Mouse (Mus musculus): ENCODE results near the gene Irs2. TPM values are rescaled to one million over a fixed set of nuclear protein-coding genes. Genes with fewer than 3 reads are reported as not detected.

The Irs2 gene
- polyA plus RNA-seq, 1 experiment from 2014 or later, result 6.3 TPM

GRCm38 (mm10) chr8:11007581-11008378, 478 bp downstream of the Irs2 start:
- no peak for ATAC-seq (ENCODE audit: low FRiP score, low read depth)
- WGBS, result under 1% methylated on average over 88 of the region's 88 CpGs
- H3K27ac ChIP-seq (replicated peaks), result peak overlapping the region; percentile 98
- H3K9me3 ChIP-seq, result no peaks in the 10 kb centered on the region
- H3K36me3 ChIP-seq, result no peaks in the 10 kb centered on the region
- peaks cover 59% of the 10 kb centered on the region for H3K4me1 ChIP-seq (replicated peaks)
- peak overlapping the region; percentile 93 for H3K4me2 ChIP-seq
- H3K9ac ChIP-seq, result peak overlapping the region; percentile 71
- H3K27me3 ChIP-seq, result no peaks in the 10 kb centered on the region
- H3K4me3 ChIP-seq, result peak overlapping the region; percentile 65

GRCm38 (mm10) chr8:11007001-11007580, 1.2 kb downstream of the Irs2 start:
- no peaks in the 10 kb centered on the region for H3K9me3 ChIP-seq
- H3K4me1 ChIP-seq (replicated peaks), result peaks cover 66% of the 10 kb centered on the region
- peak overlapping the region; percentile 98 for H3K27ac ChIP-seq (replicated peaks)
- ATAC-seq (ENCODE audit: low FRiP score, low read depth), result peak; percentile 53
- H3K4me2 ChIP-seq, result peak overlapping the region; percentile 93
- 0% methylated on average over 54 of the region's 56 CpGs for WGBS
- no peaks in the 10 kb centered on the region for H3K27me3 ChIP-seq
- H3K36me3 ChIP-seq, result no peaks in the 10 kb centered on the region
- H3K4me3 ChIP-seq, result peak overlapping the region; percentile 65
- H3K9ac ChIP-seq, result peak overlapping the region; percentile 71

GRCm38 (mm10) chr8:11006276-11006630, 2.0 kb downstream of the Irs2 start:
- Histone ChIP-seq H3K36me3 (no peaks in the 10 kb centered on the region), H3K27me3 (no peaks in the 10 kb centered on the region), H3K9ac (peak overlapping the region; percentile 71; the same call in 1 of the 2 replicates), H3K4me3 (peak overlapping the region; percentile 65), H3K9me3 (no peaks in the 10 kb centered on the region), H3K27ac (replicated peaks) (no peak overlapping the region), H3K4me1 (replicated peaks) (peaks cover 73% of the 10 kb centered on the region), H3K4me2 (peak overlapping the region; percentile 93)
- ATAC-seq (ENCODE audit: low FRiP score, low read depth), result no peak
- WGBS, result 79% methylated on average over 9 of the region's 9 CpGs

GRCm38 (mm10) chr8:11005460-11006275, 2.6 kb downstream of the Irs2 start:
- no peak for ATAC-seq (ENCODE audit: low FRiP score, low read depth)
- H3K4me3 ChIP-seq, result peak overlapping the region; percentile 65
- WGBS, result 79% methylated on average over 26 of the region's 26 CpGs
- no peaks in the 10 kb centered on the region for H3K9me3 ChIP-seq
- H3K27me3 ChIP-seq, result no peaks in the 10 kb centered on the region
- peak overlapping the region; percentile 93 for H3K4me2 ChIP-seq
- no peaks in the 10 kb centered on the region for H3K36me3 ChIP-seq
- H3K4me1 ChIP-seq (replicated peaks), result peaks cover 73% of the 10 kb centered on the region
- H3K27ac ChIP-seq (replicated peaks), result no peak overlapping the region
- H3K9ac ChIP-seq, result peak overlapping the region; percentile 71

GRCm38 (mm10) chr8:11004781-11005459, 3.3 kb downstream of the Irs2 start:
- peak overlapping the region; percentile 65 for H3K4me3 ChIP-seq
- H3K9me3 ChIP-seq, result no peaks in the 10 kb centered on the region
- H3K4me2 ChIP-seq, result peak overlapping the region; percentile 93
- H3K9ac ChIP-seq, result peak overlapping the region; percentile 52
- peaks cover 74% of the 10 kb centered on the region for H3K4me1 ChIP-seq (replicated peaks)
- ATAC-seq (ENCODE audit: low FRiP score, low read depth), result no peak
- 59% methylated on average over 22 of the region's 22 CpGs for WGBS
- H3K27me3 ChIP-seq, result no peaks in the 10 kb centered on the region
- no peak overlapping the region for H3K27ac ChIP-seq (replicated peaks)
- no peaks in the 10 kb centered on the region for H3K36me3 ChIP-seq

- Histone ChIP-seq H3K27me3 (no peaks in the 10 kb centered on the region), H3K9me3 (no peaks in the 10 kb centered on the region), H3K36me3 (no peaks in the 10 kb centered on the region), H3K4me1 (replicated peaks) (peaks cover 77% of the 10 kb centered on the region), H3K27ac (replicated peaks) (no peak overlapping the region), H3K9ac (peak overlapping the region; percentile 52), H3K4me2 (peak overlapping the region; percentile 93), H3K4me3 (peak overlapping the region; percentile 65)
- WGBS, result 28% methylated on average over 7 of the region's 7 CpGs
- ATAC-seq (ENCODE audit: low FRiP score, low read depth), result no peak
Observed at GRCm38 (mm10) chr8:11003917-11004470, 4.3 kb downstream of the Irs2 start.

- no peaks in the 10 kb centered on the region for H3K36me3 ChIP-seq
- ATAC-seq (ENCODE audit: low FRiP score, low read depth), result no peak
- peak overlapping the region; percentile 65 for H3K4me3 ChIP-seq
- H3K9me3 ChIP-seq, result no peaks in the 10 kb centered on the region
- peaks cover 79% of the 10 kb centered on the region for H3K4me1 ChIP-seq (replicated peaks)
- no peaks in the 10 kb centered on the region for H3K27me3 ChIP-seq
- H3K27ac ChIP-seq (replicated peaks), result no peak overlapping the region
- WGBS, result 17% methylated on average over 6 of the region's 6 CpGs
- H3K9ac ChIP-seq, result peak overlapping the region; percentile 52
- H3K4me2 ChIP-seq, result peak overlapping the region; percentile 93
Observed at GRCm38 (mm10) chr8:11003253-11003652, 5.0 kb downstream of the Irs2 start.

- Histone ChIP-seq H3K36me3 (no peaks in the 10 kb centered on the region), H3K9ac (peak overlapping the region; percentile 52), H3K4me2 (peak overlapping the region; percentile 93), H3K9me3 (no peaks in the 10 kb centered on the region), H3K4me3 (peak overlapping the region; percentile 65), H3K27ac (replicated peaks) (0 out of 2 replicates have a peak overlapping the region, but pooled peaks have one; percentile 12), H3K27me3 (no peaks in the 10 kb centered on the region), H3K4me1 (replicated peaks) (peaks cover 81% of the 10 kb centered on the region)
- 19% methylated on average over 6 of the region's 6 CpGs for WGBS
- ATAC-seq (ENCODE audit: low FRiP score, low read depth), result no peak
Observed at GRCm38 (mm10) chr8:11002816-11003215, 5.4 kb downstream of the Irs2 start.

- 5% methylated on average over 6 of the region's 6 CpGs for WGBS
- H3K9ac ChIP-seq, result peak overlapping the region; percentile 38
- ATAC-seq (ENCODE audit: low FRiP score, low read depth), result no peak
Observed at GRCm38 (mm10) chr8:11001062-11001549, 7.2 kb downstream of the Irs2 start.

GRCm38 (mm10) chr8:10999538-10999937, 8.7 kb downstream of the Irs2 start:
- Histone ChIP-seq H3K4me3 (no peak overlapping the region), H3K9me3 (no peaks in the 10 kb centered on the region), H3K4me1 (replicated peaks) (peaks cover 61% of the 10 kb centered on the region), H3K4me2 (peak overlapping the region; percentile 93), H3K36me3 (no peaks in the 10 kb centered on the region), H3K9ac (no peak overlapping the region; the same call in 1 of the 2 replicates), H3K27ac (replicated peaks) (no peak overlapping the region), H3K27me3 (no peaks in the 10 kb centered on the region)
- WGBS, result 50% methylated on average over 4 of the region's 4 CpGs
- ATAC-seq (ENCODE audit: low FRiP score, low read depth), result no peak

More at GRCm38 (mm10) chr8:11001062-11001549, 7.2 kb downstream of the Irs2 start:
- Histone ChIP-seq H3K36me3 (no peaks in the 10 kb centered on the region), H3K4me2 (peak overlapping the region; percentile 93), H3K27me3 (no peaks in the 10 kb centered on the region), H3K4me3 (peak overlapping the region; percentile 65), H3K9me3 (no peaks in the 10 kb centered on the region), H3K27ac (replicated peaks) (peak overlapping the region; percentile 66), H3K4me1 (replicated peaks) (peaks cover 77% of the 10 kb centered on the region)

GRCm38 (mm10) chr8:10996247-10996646, 12.0 kb downstream of the Irs2 start:
- H3K36me3 ChIP-seq, result no peaks in the 10 kb centered on the region
- no peaks in the 10 kb centered on the region for H3K9me3 ChIP-seq
- WGBS, result 88% methylated on average over 2 of the region's 2 CpGs
- no peak overlapping the region for H3K4me3 ChIP-seq
- no peak overlapping the region for H3K9ac ChIP-seq
- peaks cover 40% of the 10 kb centered on the region for H3K4me1 ChIP-seq (replicated peaks)
- no peak overlapping the region for H3K4me2 ChIP-seq
- H3K27me3 ChIP-seq, result no peaks in the 10 kb centered on the region
- no peak for ATAC-seq (ENCODE audit: low FRiP score, low read depth)
- no peak overlapping the region for H3K27ac ChIP-seq (replicated peaks)
